Mouse (Mus musculus): ENCODE measurements around the gene Sh3glb2.

Gene Sh3glb2

DNA sequence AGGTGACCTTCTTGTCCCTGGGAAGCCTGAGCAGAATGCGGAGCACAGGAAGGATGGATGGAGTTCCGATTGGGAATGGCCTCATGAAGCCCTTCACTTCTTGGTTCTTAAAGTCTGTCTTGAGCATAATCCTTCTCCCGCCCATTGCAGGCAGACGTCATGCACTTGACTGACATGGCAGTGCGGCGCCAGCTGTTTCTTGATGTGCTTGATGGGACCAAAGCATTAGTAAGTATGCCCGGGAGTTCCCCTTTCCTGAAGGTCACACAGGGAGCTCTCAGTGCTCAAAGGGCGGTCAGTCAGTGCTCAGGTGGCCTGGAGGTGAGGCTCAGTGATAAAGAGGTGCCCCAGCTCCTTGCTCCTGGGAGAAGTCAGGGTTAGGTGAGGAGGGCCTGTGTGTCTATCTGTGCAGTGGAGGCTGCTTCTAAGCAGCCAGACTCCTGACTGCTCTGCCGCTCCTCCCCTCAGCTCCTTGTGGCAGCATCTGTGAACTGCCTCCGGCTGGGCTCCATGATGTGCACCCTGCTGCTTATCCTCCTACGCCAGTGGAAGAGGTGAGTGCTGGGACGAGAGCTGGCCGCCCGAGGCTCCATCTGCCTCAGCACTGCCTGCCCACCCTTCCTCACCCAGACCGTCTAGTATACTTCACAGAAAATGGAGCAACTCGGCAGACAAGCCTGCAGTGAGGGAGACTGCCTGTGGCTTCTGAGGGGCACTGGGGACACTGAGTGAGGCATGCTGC, 22.8 kb downstream of the Sh3glb2 start:
- DNase-seq, result no peak

DNA sequence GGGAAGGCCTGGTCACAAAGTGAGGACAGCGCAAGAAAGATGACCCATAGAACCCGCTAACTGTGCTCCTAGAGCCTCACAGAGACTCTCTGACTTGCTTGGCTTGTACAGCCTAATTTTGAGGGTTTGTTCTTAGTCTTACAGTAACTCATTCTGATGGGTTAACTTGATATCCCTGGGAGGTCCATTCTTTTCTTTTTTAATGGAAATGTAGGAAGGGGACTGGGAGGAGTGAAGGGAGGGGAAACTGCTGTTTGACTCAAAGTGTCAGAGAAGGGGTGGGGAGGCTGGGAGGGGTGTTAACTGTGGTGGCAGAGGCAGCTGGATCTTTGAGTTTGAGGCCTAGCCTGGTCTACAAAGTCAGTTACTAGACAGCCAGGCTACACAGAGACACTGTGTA, 23.8 kb downstream of the Sh3glb2 start:
- no peak for DNase-seq

- no peak for DNase-seq
These were observed 30.3 kb downstream of the Sh3glb2 start for GRCm38 (mm10) chr2:30328791-30329190.

DNA sequence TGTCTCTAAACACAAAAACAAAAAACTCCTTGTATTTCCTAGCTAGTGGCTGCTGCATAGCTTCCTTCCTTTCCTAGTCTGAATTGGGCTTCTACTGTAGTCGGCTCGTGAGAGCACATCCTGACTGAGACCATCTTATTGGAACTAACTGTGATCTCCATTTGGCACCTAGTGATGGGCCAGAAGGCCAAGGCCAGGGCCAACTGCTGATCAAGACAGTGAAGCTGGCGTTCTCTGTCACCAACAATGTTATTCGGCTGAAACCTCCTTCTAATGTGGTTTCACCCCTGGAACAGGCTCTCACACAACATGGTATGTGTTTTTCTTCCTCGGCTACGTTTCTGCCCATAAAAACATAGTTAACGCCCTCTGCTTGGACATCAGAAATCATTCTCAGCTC, 31.9 kb downstream of the Sh3glb2 start:
- DNase-seq, result no peak

- DNase-seq, result no peak
These were observed 33.8 kb downstream of the Sh3glb2 start for GRCm38 (mm10) chr2:30325296-30325695.

DNA sequence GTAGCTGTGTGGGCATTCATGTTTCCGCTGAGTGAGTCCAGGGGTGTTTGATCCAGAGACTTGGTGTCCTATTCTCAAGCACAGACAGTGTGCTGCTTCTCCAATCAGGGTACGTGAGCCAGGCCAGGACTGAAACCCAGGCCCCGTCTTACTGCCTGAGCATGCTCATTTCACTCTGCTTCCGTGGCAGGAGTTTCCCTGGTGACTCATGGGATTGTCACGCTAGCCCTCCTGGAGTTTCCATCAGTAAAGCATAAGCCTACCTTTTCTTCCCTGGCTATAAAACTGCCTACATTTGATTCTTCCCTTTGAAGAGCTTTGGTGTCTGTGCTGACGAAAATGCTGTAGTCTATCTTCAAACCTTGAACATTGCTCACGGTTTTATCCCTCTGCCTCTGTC, 36.0 kb downstream of the Sh3glb2 start:
- DNase-seq, result no peak

DNA sequence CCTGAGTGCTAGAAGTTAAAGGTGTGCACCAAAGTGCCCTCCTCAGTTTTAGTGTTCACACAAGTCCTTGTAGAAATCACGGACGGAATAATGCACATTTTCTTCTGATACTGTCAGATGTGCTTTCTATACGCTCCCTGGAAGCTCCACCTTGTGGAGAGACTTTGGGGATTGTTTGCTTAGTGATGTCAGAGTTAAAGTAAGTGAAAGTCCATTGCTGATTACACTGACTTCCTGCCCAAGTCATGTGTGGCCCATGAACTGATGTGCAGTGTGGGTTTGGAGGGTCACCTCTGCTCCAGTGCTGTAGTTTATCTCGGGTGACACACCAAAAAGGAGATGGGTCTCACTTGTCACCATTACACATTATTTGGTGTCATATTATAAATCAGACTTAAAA, 39.9 kb downstream of the Sh3glb2 start:
- no peak for DNase-seq

DNA sequence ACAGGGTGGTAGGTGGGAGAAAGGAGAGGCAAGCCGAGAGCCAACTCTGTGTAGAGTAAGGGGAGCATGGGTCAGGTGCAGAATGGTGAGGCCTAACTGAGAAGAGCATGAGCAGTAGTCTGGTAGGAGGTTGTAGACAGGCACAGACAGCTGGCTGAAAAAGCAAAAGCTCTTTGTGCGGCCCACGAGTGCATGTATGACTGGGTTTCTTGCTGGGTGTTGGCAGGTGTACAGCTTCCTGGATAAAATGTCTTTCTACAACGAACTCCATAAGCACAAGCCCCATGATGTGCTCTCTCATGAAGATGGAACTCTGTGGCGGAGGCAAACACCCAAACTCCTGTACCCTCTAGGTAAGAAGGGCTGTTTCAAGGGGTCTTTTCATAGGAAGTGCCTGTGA, 42.2 kb downstream of the Sh3glb2 start:
- no peak for DNase-seq

- no peak for DNase-seq
These were observed 43.0 kb downstream of the Sh3glb2 start for GRCm38 (mm10) chr2:30316136-30316535.

GRCm38 (mm10) chr2:30311481-30311880, 47.7 kb downstream of the Sh3glb2 start:
- no peak for DNase-seq

GRCm38 (mm10) chr2:30309351-30309750, 49.8 kb downstream of the Sh3glb2 start:
- DNase-seq, result no peak

DNA sequence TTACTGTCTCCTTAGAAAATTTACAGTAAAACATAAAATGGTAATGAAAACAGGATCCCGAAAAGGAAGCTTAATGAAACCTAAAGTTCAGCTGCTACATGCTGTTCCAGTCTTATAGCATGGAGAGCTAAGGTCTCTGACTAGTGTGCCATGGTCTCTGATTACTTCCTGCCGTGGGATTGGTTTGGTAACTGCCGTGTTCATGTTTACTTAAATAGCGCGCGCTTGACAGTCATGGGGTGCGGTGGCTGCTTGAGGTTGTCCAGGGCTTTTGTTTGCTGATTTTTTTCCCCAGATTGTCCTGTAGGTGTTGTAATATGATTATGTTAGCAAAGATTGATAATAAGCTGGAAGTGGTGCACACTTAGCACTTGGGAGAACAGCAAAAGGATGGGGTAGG, 53.0 kb downstream of the Sh3glb2 start:
- no peak for DNase-seq

- DNase-seq, result no peak
These were observed 59.2 kb downstream of the Sh3glb2 start for GRCm38 (mm10) chr2:30299966-30300365.

DNA sequence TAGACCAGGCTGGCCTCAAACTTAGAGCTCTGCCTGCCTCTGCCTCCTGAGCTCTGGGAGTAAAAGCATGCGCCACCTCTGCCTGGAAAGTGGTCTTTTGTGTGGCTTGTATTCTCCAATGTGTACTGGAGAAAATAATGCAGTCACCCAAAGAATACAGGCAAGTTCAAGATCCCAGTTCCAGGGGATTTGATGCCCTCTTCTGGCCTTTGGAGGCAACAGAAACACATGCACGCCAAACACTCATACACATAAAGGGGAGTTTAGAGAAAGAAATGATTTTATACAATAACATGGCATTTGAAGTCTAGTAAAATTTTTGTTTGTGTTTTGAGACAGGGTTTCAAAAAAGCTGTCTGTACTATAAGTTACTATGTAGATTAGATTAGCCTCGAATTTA, 59.6 kb downstream of the Sh3glb2 start:
- DNase-seq, result no peak

All from thymus, postnatal 14 days (tissue).